Mouse (Mus musculus): ENCODE measurements around the gene Gm45234. TPM values are rescaled to one million over a fixed set of nuclear protein-coding genes. Genes with fewer than 3 reads are reported as not detected.

Gm45234 gene
- polyA plus RNA-seq, 1 experiment from 2014 or later = not detected

- no peak overlapping the region for H3K4me2 ChIP-seq
These were observed 37.9 kb downstream of the Gm45234 start for GRCm38 (mm10) chr6:124717968-124718367.

GRCm38 (mm10) chr6:124716864-124717490 lies 38.8 kb downstream of the Gm45234 start:
- H3K27me3 ChIP-seq (replicated peaks) = no peaks in the 10 kb centered on the region
- no peak overlapping the region for H3K4me3 ChIP-seq
- H3K36me3 ChIP-seq = peaks cover 50% of the 10 kb centered on the region
- peaks cover 78% of the 10 kb centered on the region for H3K4me1 ChIP-seq
- WGBS (ENCODE audit: insufficient replicate concordance) = 71% methylated on average over 20 of the region's 20 CpGs
- H3K9me3 ChIP-seq (replicated peaks) = no peaks in the 10 kb centered on the region
- peak overlapping the region; percentile 3; the same call in 1 of the 2 replicates for H3K27ac ChIP-seq
- H3K4me2 ChIP-seq = no peak overlapping the region
- no peak overlapping the region for H3K9ac ChIP-seq
- no peak for ATAC-seq

More at GRCm38 (mm10) chr6:124717968-124718367, 37.9 kb downstream of the Gm45234 start:
- Histone ChIP-seq H3K9me3 (replicated peaks) (no peaks in the 10 kb centered on the region), H3K27me3 (replicated peaks) (no peaks in the 10 kb centered on the region), H3K4me3 (no peak overlapping the region), H3K9ac (no peak overlapping the region), H3K4me1 (peaks cover 76% of the 10 kb centered on the region), H3K27ac (peak overlapping the region; percentile 69), H3K36me3 (peaks cover 50% of the 10 kb centered on the region)
- ATAC-seq = no peak
- 77% methylated on average over 13 of the region's 13 CpGs for WGBS (ENCODE audit: insufficient replicate concordance)

DNA sequence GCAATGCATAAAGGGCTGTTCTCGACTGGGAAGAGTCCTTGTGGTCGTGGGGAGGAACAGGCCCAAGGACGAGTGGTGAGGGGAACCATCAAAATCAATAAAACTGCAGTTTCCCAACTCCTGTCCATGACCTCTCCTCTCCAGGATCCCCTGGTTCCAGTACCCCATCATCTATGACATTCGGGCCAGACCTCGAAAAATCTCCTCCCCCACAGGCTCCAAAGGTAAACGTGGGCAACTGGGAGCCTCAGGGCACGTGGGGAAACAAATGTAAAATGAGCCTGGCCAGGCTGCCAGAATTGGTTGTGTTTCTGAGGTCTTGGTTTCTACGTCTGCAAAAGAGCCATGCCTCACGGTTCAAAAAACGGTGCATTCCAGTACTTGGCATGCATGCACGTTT lies 42.9 kb downstream of the Gm45234 start:
- H3K4me2 ChIP-seq = peak overlapping the region; percentile 95
- peak overlapping the region; percentile 88 for H3K9ac ChIP-seq
- whole genome bisulfite sequencing (ENCODE audit: insufficient replicate concordance) = 11% methylated on average over 11 of the region's 11 CpGs
- no peak for ATAC-seq
- peaks cover 74% of the 10 kb centered on the region for H3K36me3 ChIP-seq
- H3K27ac ChIP-seq = peak overlapping the region; percentile 89
- H3K9me3 ChIP-seq (replicated peaks) = no peaks in the 10 kb centered on the region
- no peaks in the 10 kb centered on the region for H3K27me3 ChIP-seq (replicated peaks)
- H3K4me1 ChIP-seq = peaks cover 74% of the 10 kb centered on the region
- peak overlapping the region; percentile 89 for H3K4me3 ChIP-seq

DNA sequence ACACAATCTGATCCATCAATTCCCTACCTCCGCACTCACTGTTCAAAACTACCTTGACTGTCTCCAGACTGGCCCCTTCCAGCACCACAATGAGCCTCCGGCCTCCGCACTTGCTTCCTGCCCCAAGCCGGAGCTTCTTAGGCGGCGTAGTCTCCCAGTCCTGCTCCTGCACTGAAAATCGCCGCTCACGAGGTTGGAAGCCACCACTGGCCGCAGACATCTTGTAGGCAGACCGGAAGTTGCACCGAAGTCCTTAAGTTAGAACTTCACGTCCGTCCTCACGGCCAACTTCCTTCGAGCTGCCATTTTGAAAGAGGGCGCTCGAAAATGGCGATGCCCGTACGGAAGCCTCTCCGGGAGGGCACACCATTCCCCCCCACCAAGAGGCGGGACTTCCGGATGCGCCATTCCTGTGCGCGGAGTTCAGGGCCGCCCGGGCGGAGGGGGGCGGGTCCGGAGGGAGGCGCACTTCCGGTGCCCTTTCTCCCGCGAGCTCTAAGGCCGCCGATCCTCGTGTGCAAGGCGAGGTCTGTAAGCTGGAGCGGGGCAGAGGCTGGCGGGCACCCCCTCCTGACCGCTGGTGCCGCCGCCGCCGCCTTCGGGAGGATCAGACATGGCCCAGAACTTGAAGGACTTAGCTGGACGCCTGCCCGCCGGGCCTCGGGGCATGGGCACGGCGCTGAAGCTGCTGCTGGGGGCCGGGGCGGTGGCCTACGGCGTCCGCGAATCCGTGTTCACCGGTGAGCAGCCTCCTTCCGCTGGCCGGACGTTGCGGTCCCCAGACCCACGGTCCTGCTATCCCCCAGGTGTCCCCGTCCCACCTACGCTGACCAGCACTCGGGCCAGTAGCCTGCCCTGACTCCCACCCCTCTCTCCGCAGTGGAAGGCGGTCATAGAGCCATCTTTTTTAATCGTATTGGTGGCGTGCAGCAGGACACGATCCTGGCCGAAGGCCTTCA lies 43.7 kb downstream of the Gm45234 start, which contains the start of the genes Emg1 and Phb2:
Emg1 (minus strand) TSS at position 355 of the 959 bp plus-strand sequence.
Phb2 (plus strand) TSS at position 513 of the 959 bp plus-strand sequence.
- under 1% methylated on average over 74 of the region's 76 CpGs for WGBS (ENCODE audit: insufficient replicate concordance)
- H3K36me3 ChIP-seq = peaks cover 74% of the 10 kb centered on the region
- peak; percentile 97 for ATAC-seq
- H3K9me3 ChIP-seq (replicated peaks) = no peaks in the 10 kb centered on the region
- H3K4me1 ChIP-seq = peaks cover 71% of the 10 kb centered on the region
- peak within 1 kb of the TSS; percentile 95 for H3K4me2 ChIP-seq
- peak within 1 kb of the TSS; percentile 89 for H3K27ac ChIP-seq
- H3K27me3 ChIP-seq (replicated peaks) = no peaks in the 10 kb centered on the region
- peak within 1 kb of the TSS; percentile 89 for H3K4me3 ChIP-seq
- H3K9ac ChIP-seq = peak within 1 kb of the TSS; percentile 88

- Histone ChIP-seq H3K9ac (no peak overlapping the region), H3K4me2 (no peak overlapping the region), H3K27me3 (replicated peaks) (no peaks in the 10 kb centered on the region), H3K4me1 (peaks cover 45% of the 10 kb centered on the region), H3K9me3 (replicated peaks) (no peaks in the 10 kb centered on the region), H3K4me3 (no peak overlapping the region), H3K36me3 (peaks cover 74% of the 10 kb centered on the region), H3K27ac (no peak overlapping the region)
- no peak for ATAC-seq
- WGBS (ENCODE audit: insufficient replicate concordance) = 94% methylated on average over 10 of the region's 10 CpGs
These were observed 47.4 kb downstream of the Gm45234 start for GRCm38 (mm10) chr6:124708289-124708889.

DNA sequence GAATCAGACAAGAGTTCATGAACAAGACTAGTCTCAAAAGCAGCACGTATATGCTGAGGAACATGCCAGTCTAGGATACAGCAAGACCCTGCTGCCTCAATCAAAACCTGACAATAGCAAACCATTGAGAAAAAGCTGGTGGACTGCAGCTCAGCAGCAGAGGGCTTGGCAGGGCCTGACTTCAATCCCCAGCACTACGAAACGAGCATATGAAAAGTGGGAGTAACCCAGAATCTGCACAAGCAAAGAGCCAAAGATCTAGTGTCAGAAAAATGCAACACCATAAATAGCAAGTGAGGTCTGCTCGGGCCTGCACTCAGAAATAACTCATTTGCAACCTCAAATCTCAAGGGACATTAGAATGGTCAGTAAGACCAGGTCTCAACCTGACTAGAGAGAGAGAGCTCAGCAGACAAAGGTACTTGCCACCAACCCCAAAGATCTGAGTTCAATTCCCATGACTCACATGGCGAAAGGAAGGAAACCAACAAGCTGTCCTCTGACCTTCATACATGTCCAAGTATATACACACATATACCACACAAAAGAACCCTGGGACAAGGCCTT lies 49.7 kb downstream of the Gm45234 start:
- Histone ChIP-seq H3K27me3 (replicated peaks) (no peaks in the 10 kb centered on the region), H3K4me3 (no peak overlapping the region), H3K4me2 (no peak overlapping the region), H3K9me3 (replicated peaks) (no peaks in the 10 kb centered on the region), H3K9ac (no peak overlapping the region), H3K27ac (no peak overlapping the region), H3K4me1 (peaks cover 34% of the 10 kb centered on the region), H3K36me3 (peaks cover 93% of the 10 kb centered on the region)
- ATAC-seq = no peak
- 81% methylated on average over 5 of the region's 5 CpGs for WGBS (ENCODE audit: insufficient replicate concordance)

GRCm38 (mm10) chr6:124704417-124704816 lies 51.4 kb downstream of the Gm45234 start:
- H3K4me3 ChIP-seq = no peak overlapping the region
- no peaks in the 10 kb centered on the region for H3K9me3 ChIP-seq (replicated peaks)
- no peak overlapping the region for H3K9ac ChIP-seq
- H3K4me2 ChIP-seq = no peak overlapping the region
- peaks cover 25% of the 10 kb centered on the region for H3K4me1 ChIP-seq
- H3K27me3 ChIP-seq (replicated peaks) = no peaks in the 10 kb centered on the region
- WGBS (ENCODE audit: insufficient replicate concordance) = 83% methylated on average over 2 of the region's 2 CpGs
- no peak for ATAC-seq
- peaks cover 99% of the 10 kb centered on the region for H3K36me3 ChIP-seq
- H3K27ac ChIP-seq = no peak overlapping the region

DNA sequence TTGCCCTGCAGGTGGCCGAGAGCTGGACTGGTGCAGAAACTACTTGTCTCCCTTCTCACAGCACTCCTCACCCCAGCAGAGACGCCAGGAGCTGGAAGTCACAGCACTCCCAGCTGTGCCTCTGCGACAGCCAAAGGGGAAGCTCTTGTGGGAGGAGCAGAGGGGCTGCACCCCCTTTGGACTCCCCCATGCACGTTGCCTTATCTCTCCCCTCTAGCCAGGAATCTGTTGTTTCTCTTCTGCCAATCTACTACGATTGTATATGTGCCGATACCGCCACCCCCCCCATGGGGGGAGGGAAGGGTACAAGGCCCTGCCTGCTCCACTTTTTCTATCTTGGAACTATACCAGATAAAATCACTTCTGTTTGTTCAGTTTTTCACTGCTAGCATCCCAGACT lies 52.0 kb downstream of the Gm45234 start:
- no peak for ATAC-seq
- H3K4me1 ChIP-seq = peaks cover 19% of the 10 kb centered on the region
- WGBS (ENCODE audit: insufficient replicate concordance) = 50% methylated on average over 7 of the region's 7 CpGs

DNA sequence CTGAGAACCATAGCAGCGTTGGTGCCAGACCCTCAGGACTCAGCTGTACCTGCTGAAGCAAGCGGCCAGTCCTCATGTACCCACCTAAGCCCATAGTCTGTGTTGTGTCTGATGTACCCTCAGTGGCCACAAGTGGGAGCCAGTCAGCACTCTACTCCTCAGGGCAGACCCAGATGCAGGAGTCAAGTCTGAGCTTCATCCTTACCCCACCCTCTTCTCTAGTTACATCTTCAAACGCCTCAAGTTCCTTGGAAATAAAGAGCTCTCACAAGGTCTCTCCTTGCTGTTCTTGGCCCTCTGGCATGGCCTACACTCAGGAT lies 53.1 kb downstream of the Gm45234 start:
- Histone ChIP-seq H3K4me1 (peaks cover 14% of the 10 kb centered on the region), H3K36me3 (peaks cover 100% of the 10 kb centered on the region), H3K9ac (no peak overlapping the region), H3K4me3 (no peak overlapping the region), H3K9me3 (replicated peaks) (no peaks in the 10 kb centered on the region), H3K27me3 (replicated peaks) (no peaks in the 10 kb centered on the region), H3K4me2 (no peak overlapping the region), H3K27ac (no peak overlapping the region)
- ATAC-seq = peak; percentile 61
- WGBS (ENCODE audit: insufficient replicate concordance) = 53% methylated on average over 3 of the region's 3 CpGs

More for the DNA sequence above, 52.0 kb downstream of the Gm45234 start:
- Histone ChIP-seq H3K27me3 (replicated peaks) (no peaks in the 10 kb centered on the region), H3K36me3 (peaks cover 100% of the 10 kb centered on the region), H3K4me2 (no peak overlapping the region), H3K9me3 (replicated peaks) (no peaks in the 10 kb centered on the region), H3K9ac (no peak overlapping the region), H3K4me3 (no peak overlapping the region), H3K27ac (0 out of 2 replicates have a peak overlapping the region, but pooled peaks have one; percentile 45)

DNA sequence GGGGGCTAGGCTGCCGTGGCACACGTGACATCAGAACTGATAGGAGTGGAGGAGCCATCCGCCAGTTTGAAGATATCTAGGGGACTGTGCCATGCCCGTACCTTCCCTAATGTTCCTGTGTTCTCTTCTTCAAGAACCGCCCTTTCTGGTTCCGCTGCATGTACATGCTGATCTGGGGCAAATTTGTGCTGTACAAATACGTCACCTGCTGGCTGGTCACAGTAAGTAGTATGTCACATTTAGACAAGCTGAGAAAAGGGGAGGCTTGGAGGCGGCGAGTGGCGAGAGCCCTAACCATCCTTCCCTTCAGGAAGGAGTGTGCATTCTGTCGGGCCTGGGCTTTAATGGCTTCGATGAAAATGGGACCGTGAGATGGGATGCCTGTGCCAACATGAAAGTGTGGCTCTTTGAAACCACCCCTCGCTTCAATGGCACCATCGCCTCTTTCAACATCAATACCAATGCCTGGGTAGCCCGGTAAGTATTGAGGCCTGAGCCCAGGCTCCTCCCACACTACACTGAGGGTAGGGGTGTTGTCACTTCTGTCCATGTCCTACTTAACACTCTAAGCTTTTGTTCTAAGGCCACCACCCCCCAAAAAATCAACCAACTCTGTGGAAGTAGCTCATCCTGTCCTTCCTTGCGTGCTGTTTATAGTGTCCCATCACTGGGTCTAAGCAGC lies 53.6 kb downstream of the Gm45234 start:
- no peak overlapping the region for H3K27ac ChIP-seq
- H3K27me3 ChIP-seq (replicated peaks) = no peaks in the 10 kb centered on the region
- 84% methylated on average over 17 of the region's 17 CpGs for WGBS (ENCODE audit: insufficient replicate concordance)
- H3K4me1 ChIP-seq = peaks cover 9% of the 10 kb centered on the region
- H3K36me3 ChIP-seq = peaks cover 97% of the 10 kb centered on the region
- H3K9me3 ChIP-seq (replicated peaks) = no peaks in the 10 kb centered on the region
- no peak; the same call in 1 of the 2 replicates for ATAC-seq
- no peak overlapping the region for H3K4me3 ChIP-seq
- no peak overlapping the region for H3K4me2 ChIP-seq
- H3K9ac ChIP-seq = no peak overlapping the region

DNA sequence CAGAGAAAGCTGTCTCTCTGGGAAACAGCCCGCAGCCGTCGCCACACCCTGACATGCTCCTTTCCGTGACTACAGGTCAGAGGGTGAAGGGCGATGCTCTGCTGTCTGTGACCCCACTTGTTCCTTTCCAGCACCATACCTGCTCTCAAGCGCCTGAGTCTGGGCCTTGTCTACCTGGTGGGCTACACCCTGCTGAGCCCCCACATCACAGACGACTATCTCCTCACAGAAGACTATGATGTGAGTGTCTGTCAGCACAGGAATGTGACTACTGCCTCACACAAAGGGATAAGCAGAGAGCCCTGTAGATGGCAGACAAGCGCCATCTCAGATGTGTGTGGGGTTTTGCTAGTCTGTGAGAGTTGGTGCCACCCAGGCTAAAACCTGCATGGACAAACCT lies 54.5 kb downstream of the Gm45234 start:
- H3K27me3 ChIP-seq (replicated peaks) = no peaks in the 10 kb centered on the region
- H3K9me3 ChIP-seq (replicated peaks) = no peaks in the 10 kb centered on the region
- peaks cover 88% of the 10 kb centered on the region for H3K36me3 ChIP-seq
- peaks cover 8% of the 10 kb centered on the region for H3K4me1 ChIP-seq
- no peak overlapping the region for H3K4me2 ChIP-seq
- H3K27ac ChIP-seq = no peak overlapping the region
- no peak for ATAC-seq
- WGBS (ENCODE audit: insufficient replicate concordance) = 79% methylated on average over 8 of the region's 8 CpGs
- H3K4me3 ChIP-seq = no peak overlapping the region
- H3K9ac ChIP-seq = no peak overlapping the region
